Mouse (Mus musculus) ES-E14 (cell line): ENCODE measurements around the gene Arnt2. TPM values are rescaled to one million over a fixed set of nuclear protein-coding genes. Genes with fewer than 3 reads are reported as not detected.

Experiments used
- DNase-seq: peaks from one replicate; pipeline ENCODE4 v3.0.0-alpha.2; 2013; ENCODE audit warnings: low read depth, low spot score
- H3K27ac ChIP-seq: 2 replicates; pipeline ENCODE4 v1.5.1; 2012; ENCODE audit warnings: low read depth, mild to moderate bottlenecking, low read length, moderate library complexity, mixed read lengths; ENCODE audit not compliant: poor library complexity, insufficient read depth, severe bottlenecking
- H3K36me3 ChIP-seq: 2 replicates; pipeline ENCODE4 v1.6.1; 2012; ENCODE audit warnings: mild to moderate bottlenecking, low read length, moderate library complexity, mixed read lengths; ENCODE audit not compliant: control insufficient read depth, poor library complexity, insufficient read depth, severe bottlenecking
- H3K4me1 ChIP-seq, 2 experiments: fragments of 150-350 bp in 1 of 2; sonication (generic) in 1 of 2; 2 replicates each; pipeline ENCODE4 v1.6.1; 2012; ENCODE audit warnings: low read length in 2 of 2, mild to moderate bottlenecking in 1 of 2, mixed read lengths in 1 of 2; ENCODE audit not compliant: control insufficient read depth in 2 of 2, insufficient read depth in 2 of 2, poor library complexity in 1 of 2
- H3K4me3 ChIP-seq, 2 experiments: fragments of 150-350 bp in 1 of 2; sonication (generic) in 1 of 2; 2 replicates each; pipeline ENCODE4 v1.5.1; 2012; ENCODE audit warnings: low read length in 2 of 2, low read depth in 1 of 2, mild to moderate bottlenecking in 1 of 2, mixed read lengths in 1 of 2; ENCODE audit not compliant: insufficient read depth in 1 of 2, poor library complexity in 1 of 2, severe bottlenecking in 1 of 2
- H3K9ac ChIP-seq: 2 replicates; pipeline ENCODE4 v1.6.1; 2012; ENCODE audit warnings: low read depth, mild to moderate bottlenecking, low read length, mixed read lengths; ENCODE audit not compliant: poor library complexity, insufficient read depth, severe bottlenecking
- H3K9me3 ChIP-seq: fragments of 150-350 bp; sonication (generic); 2 replicates; pipeline ENCODE4 v1.6.1; 2012; ENCODE audit warnings: low read depth, mild to moderate bottlenecking, low read length; ENCODE audit not compliant: control insufficient read depth, insufficient read depth
- CHD2 ChIP-seq: IDR thresholded peaks from 2 replicates; pipeline ENCODE4 v1.6.1; 2014; ENCODE audit warnings: mild to moderate bottlenecking, low read depth, low read length, inconsistent platforms
- HCFC1 ChIP-seq: IDR thresholded peaks from 2 replicates; pipeline ENCODE4 v1.6.1; 2012; ENCODE audit warnings: low read length, inconsistent platforms, borderline replicate concordance; ENCODE audit not compliant: insufficient read depth
- MAFK ChIP-seq: IDR thresholded peaks from 2 replicates; pipeline ENCODE4 v1.6.1; 2014; ENCODE audit warnings: mild to moderate bottlenecking, low read depth, low read length, inconsistent platforms; ENCODE audit not compliant: insufficient read depth
- ZC3H11A ChIP-seq: IDR thresholded peaks from 2 replicates; pipeline ENCODE4 v1.6.1; 2012; ENCODE audit warnings: low read depth, mild to moderate bottlenecking, inconsistent platforms, low read length, borderline replicate concordance
- ZNF384 ChIP-seq: IDR thresholded peaks from 2 replicates; pipeline ENCODE4 v1.6.1; 2012; ENCODE audit warnings: low read depth, low read length, inconsistent platforms
- in situ Hi-C, 2 experiments: fragments of 600-800 bp; cut with MboI; formaldehyde crosslinking; loops; one replicate each; pipeline ENCODE4 v1.15.1; 2025; ENCODE audit warnings: low sequenced_read_pairs in 2 of 2, inconsistent platforms in 1 of 2; ENCODE audit not compliant: unreplicated experiment in 2 of 2
- total RNA-seq: library from RNA; depleted of rRNA; stranded (reverse); fragments of 300-350 nt; gene quantifications from 2 replicates; pipeline ENCODE4 v1.2.3, GENCODE M21; 2012

The Arnt2 gene
- total RNA-seq, 1 experiment, result 2.8 TPM

- no peak for DNase-seq
Observed at GRCm38 (mm10) chr7:84335766-84336579, 74.0 kb downstream of the Arnt2 start.

GRCm38 (mm10) chr7:84333996-84334395 is 76.0 kb downstream of the Arnt2 start:
- Histone ChIP-seq H3K27ac (no peak overlapping the region), H3K4me1 (no peaks in the 10 kb centered on the region), H3K4me3 (no peak overlapping the region), H3K36me3 (no peaks in the 10 kb centered on the region), H3K9me3 (no peaks in the 10 kb centered on the region), H3K9ac (no peak overlapping the region)
- no peak for DNase-seq
- TF ChIP-seq ZNF384, result no peak
- no peak for TF ChIP-seq MAFK
- no peak for TF ChIP-seq HCFC1
- TF ChIP-seq ZC3H11A, result no peak
- in situ Hi-C loops, result no loop called here

More at GRCm38 (mm10) chr7:84335766-84336579, 74.0 kb downstream of the Arnt2 start:
- Histone ChIP-seq H3K4me1 (no peaks in the 10 kb centered on the region), H3K9me3 (no peaks in the 10 kb centered on the region), H3K36me3 (no peaks in the 10 kb centered on the region), H3K9ac (no peak overlapping the region), H3K4me3 (no peak overlapping the region), H3K27ac (no peak overlapping the region)
- TF ChIP-seq ZC3H11A, result no peak
- TF ChIP-seq MAFK, result no peak
- TF ChIP-seq HCFC1, result no peak
- in situ Hi-C loops, result no loop called here

- in situ Hi-C loops, result no loop called here
- Histone ChIP-seq H3K36me3 (no peaks in the 10 kb centered on the region), H3K4me1 (no peaks in the 10 kb centered on the region), H3K9me3 (no peaks in the 10 kb centered on the region), H3K27ac (no peak overlapping the region), H3K9ac (no peak overlapping the region), H3K4me3 (no peak overlapping the region)
- no peak for DNase-seq
- TF ChIP-seq MAFK (no peak), ZC3H11A (no peak), ZNF384 (no peak), HCFC1 (no peak), CHD2 (no peak)
Observed at GRCm38 (mm10) chr7:84332295-84333168, 77.4 kb downstream of the Arnt2 start.

GRCm38 (mm10) chr7:84329174-84329583 is 80.8 kb downstream of the Arnt2 start:
- H3K4me3 ChIP-seq, result no peak overlapping the region
- DNase-seq, result no peak
- no peak overlapping the region for H3K9ac ChIP-seq
- no peaks in the 10 kb centered on the region for H3K9me3 ChIP-seq
- no peak overlapping the region for H3K27ac ChIP-seq
- TF ChIP-seq HCFC1, result no peak
- no peak for TF ChIP-seq ZC3H11A
- no peak for TF ChIP-seq MAFK
- TF ChIP-seq ZNF384, result no peak
- no peak for TF ChIP-seq CHD2
- in situ Hi-C loops, result no loop called here
- no peaks in the 10 kb centered on the region for H3K4me1 ChIP-seq
- H3K36me3 ChIP-seq, result no peaks in the 10 kb centered on the region
